12 mouse cellular contexts compared by ENCODE assay signal in genomic region chr9:27110681-27111080, GRCm38 (mm10). TPM values are rescaled to one million over a fixed set of nuclear protein-coding genes. Genes with fewer than 3 reads are reported as not detected.
DNase-seq lines count a peak whose midpoint lies in the region; ATAC-seq and TF ChIP-seq lines count a peak whose summit lies in the region.
"Had no signal": no experiment of that assay in that cellular context is flagged by ENCODE, and none has a peak within 500 bp of the region (broad histone marks: within the 10 kb centered on the region; RNA-seq: fewer than 3 reads in every experiment).

No protein-coding gene starts in this region.

- no peak for TF ChIP-seq POLR2A in cortical plate, adult 2 months (IDR thresholded peaks at IDR 0.05; ENCODE audit: extremely low read depth, insufficient read depth, low read length)

- TF ChIP-seq CTCF in cortical plate, adult 2 months (IDR thresholded peaks at IDR 0.05; ENCODE audit: extremely low read depth, insufficient read depth, low read length): no peak

- H3K9ac ChIP-seq in kidney, embryonic 16.5 days (replicated peaks; ENCODE audit: low read length): no peak overlapping the region
- no peak overlapping the region for H3K9ac ChIP-seq in kidney, embryonic 14.5 days (ENCODE audit: low read depth, low read length)
- no peak overlapping the region for H3K9ac ChIP-seq in hindbrain, embryonic 11.5 days (ENCODE audit: low read depth, low read length)
- H3K9ac ChIP-seq: hindbrain, embryonic 14.5 days had no signal

- no peak for ATAC-seq in kidney, embryonic 16.5 days (ENCODE audit: low FRiP score, low TSS enrichment)
- ATAC-seq in kidney, embryonic 14.5 days (ENCODE audit: low FRiP score, low TSS enrichment): no peak
- ATAC-seq in hindbrain, embryonic 11.5 days (ENCODE audit: low FRiP score): no peak

- no peaks in the 10 kb centered on the region for H3K27me3 ChIP-seq in kidney, embryonic 16.5 days (ENCODE audit: insufficient read depth, low read length)
- H3K27me3 ChIP-seq in kidney, embryonic 14.5 days (ENCODE audit: control insufficient read depth, insufficient read depth, low read length): no peaks in the 10 kb centered on the region
- no peaks in the 10 kb centered on the region for H3K27me3 ChIP-seq in hindbrain, embryonic 11.5 days (ENCODE audit: control insufficient read depth, insufficient read depth, low read length)

- peak overlapping the region; percentile 71; the same call in 1 of the 2 replicates for H3K27ac ChIP-seq in kidney, embryonic 16.5 days (ENCODE audit: low read length)
- no peak overlapping the region for H3K27ac ChIP-seq in kidney, embryonic 14.5 days (ENCODE audit: low read depth, low read length)
- peak overlapping the region; percentile 87 for H3K27ac ChIP-seq in cortical plate, adult 2 months (ENCODE audit: insufficient read depth, low read length)
- H3K27ac ChIP-seq in hindbrain, embryonic 11.5 days (ENCODE audit: low read depth, low read length): no peak overlapping the region
- H3K27ac ChIP-seq: hindbrain, embryonic 14.5 days had no signal

- no peaks in the 10 kb centered on the region for H3K9me3 ChIP-seq in kidney, embryonic 16.5 days (ENCODE audit: low read length)
- H3K9me3 ChIP-seq in kidney, embryonic 14.5 days (ENCODE audit: control insufficient read depth, low read length): no peaks in the 10 kb centered on the region
- H3K9me3 ChIP-seq in hindbrain, embryonic 11.5 days (ENCODE audit: control insufficient read depth, low read length): no peaks in the 10 kb centered on the region
- H3K9me3 ChIP-seq: forebrain, embryonic 10.5 days had no signal

- peaks cover 6% of the 10 kb centered on the region; the same call in 1 of the 2 replicates for H3K4me1 ChIP-seq in kidney, embryonic 16.5 days (ENCODE audit: insufficient read depth, low read length)
- 0 out of 2 replicates have a peak, but pooled peaks cover 2% of the 10 kb centered on the region for H3K4me1 ChIP-seq in kidney, embryonic 14.5 days (ENCODE audit: control insufficient read depth, insufficient read depth, low read length)
- H3K4me1 ChIP-seq in cortical plate, adult 2 months (ENCODE audit: control insufficient read depth, insufficient read depth, low read length): peaks cover 20% of the 10 kb centered on the region
- no peaks in the 10 kb centered on the region for H3K4me1 ChIP-seq in hindbrain, embryonic 11.5 days (replicated peaks; ENCODE audit: control insufficient read depth, insufficient read depth, low read length)

- H3K36me3 ChIP-seq in kidney, embryonic 16.5 days (ENCODE audit: insufficient read depth, low read length): no peaks in the 10 kb centered on the region
- no peaks in the 10 kb centered on the region; the same call in 1 of the 2 replicates for H3K36me3 ChIP-seq in kidney, embryonic 14.5 days (ENCODE audit: control insufficient read depth, insufficient read depth, low read length)
- no peaks in the 10 kb centered on the region for H3K36me3 ChIP-seq in hindbrain, embryonic 11.5 days (ENCODE audit: control insufficient read depth, insufficient read depth, low read length)

- no peak overlapping the region for H3K4me3 ChIP-seq in kidney, embryonic 16.5 days (ENCODE audit: low read length)
- H3K4me3 ChIP-seq in kidney, embryonic 14.5 days (ENCODE audit: low read length): no peak overlapping the region
- no peak overlapping the region for H3K4me3 ChIP-seq in cortical plate, adult 2 months (ENCODE audit: insufficient read depth, low read length)
- no peak overlapping the region for H3K4me3 ChIP-seq in hindbrain, embryonic 11.5 days (ENCODE audit: low read depth, low read length)
- H3K4me3 ChIP-seq: forebrain, embryonic 10.5 days had no signal

- DNase-seq in heart, adult 9 months (ENCODE audit: low spot score in 2 of 2): peak; percentile 70 to 72
- DNase-seq in left cerebral cortex, postnatal 25 days (ENCODE audit: low spot score in 2 of 2): peak; percentile 45 to 87
- no peak for DNase-seq in ovary, postnatal 10 days (ENCODE audit: low spot score)
- DNase-seq in hindbrain, embryonic 11.5 days (ENCODE audit: low spot score): no peak
- no peak for DNase-seq in adrenal gland, adult 2 months
- DNase-seq: cerebellum, postnatal 10 days; lung, adult 18-20 months had no signal

- no peak overlapping the region for H3K4me2 ChIP-seq in kidney, embryonic 16.5 days (replicated peaks; ENCODE audit: low read depth, low read length)
- no peak overlapping the region for H3K4me2 ChIP-seq in kidney, embryonic 14.5 days (replicated peaks; ENCODE audit: low read depth, low read length)
- H3K4me2 ChIP-seq in hindbrain, embryonic 11.5 days (replicated peaks; ENCODE audit: low read depth, low read length): no peak overlapping the region
- H3K4me2 ChIP-seq: hindbrain, embryonic 14.5 days had no signal

- WGBS in kidney, embryonic 16.5 days: 59% methylated on average over 5 of the region's 5 CpGs
- 68% methylated on average over 5 of the region's 5 CpGs for WGBS in kidney, embryonic 14.5 days
- WGBS in hindbrain, embryonic 11.5 days: 78% methylated on average over 5 of the region's 5 CpGs

- intact Hi-C loops in left cerebral cortex, postnatal 25 days (cut with DNase I): loop anchor here (1.0 to 2.0 kb wide), 2 partner anchors 14 to 70 kb away; no protein-coding TSS in a partner anchor

RNA-seq across cellular contexts. Expression of gene Jam3, which starts 44.5 kb away (rescaled TPM):
- 81.5 TPM in 2 replicates for polyA plus RNA-seq in kidney, embryonic 16.5 days (2015; fragmentation: Nextera tagmentation; extraction: Ambion mirVana)
- 75.1 and 78.3 TPM in 2 replicates for polyA plus RNA-seq in kidney, embryonic 14.5 days (2014; fragmentation: Nextera tagmentation; extraction: Ambion mirVana)
- 58.8 and 59.0 TPM in 2 replicates for polyA plus RNA-seq in cortical plate, adult 2 months (2012; rRNA removed)
- 10 to 100 TPM; 30.7 to 33.4 TPM for total RNA-seq in left cerebral cortex, postnatal 25 days (2021)
- polyA plus RNA-seq in hindbrain, embryonic 11.5 days (2014; fragmentation: Nextera tagmentation; extraction: Ambion mirVana): 151 and 163 TPM in 2 replicates
- total RNA-seq in adrenal gland, adult 2 months (2021): 10 to 100 TPM; 29.8 to 35.7 TPM
- polyA plus RNA-seq in adrenal gland, adult 2 months (2012; rRNA removed): 19.2 and 23.5 TPM in 2 replicates

Comparison
In these comparisons a context has a peak if more than half of its experiments do, and no peak if none do; other contexts are left out.
1. H3K27ac ChIP-seq: peak in kidney, embryonic 16.5 days (single experiment) and cortical plate, adult 2 months (single experiment); none in kidney, embryonic 14.5 days (single experiment) and hindbrain, embryonic 11.5 days (single experiment).
2. DNase-seq: peak in heart, adult 9 months (2 of 2) and left cerebral cortex, postnatal 25 days (2 of 2); none in ovary, postnatal 10 days (single experiment), hindbrain, embryonic 11.5 days (single experiment) and adrenal gland, adult 2 months (single experiment).